8 mouse cellular contexts compared by ENCODE assay signal in the genomic region with DNA sequence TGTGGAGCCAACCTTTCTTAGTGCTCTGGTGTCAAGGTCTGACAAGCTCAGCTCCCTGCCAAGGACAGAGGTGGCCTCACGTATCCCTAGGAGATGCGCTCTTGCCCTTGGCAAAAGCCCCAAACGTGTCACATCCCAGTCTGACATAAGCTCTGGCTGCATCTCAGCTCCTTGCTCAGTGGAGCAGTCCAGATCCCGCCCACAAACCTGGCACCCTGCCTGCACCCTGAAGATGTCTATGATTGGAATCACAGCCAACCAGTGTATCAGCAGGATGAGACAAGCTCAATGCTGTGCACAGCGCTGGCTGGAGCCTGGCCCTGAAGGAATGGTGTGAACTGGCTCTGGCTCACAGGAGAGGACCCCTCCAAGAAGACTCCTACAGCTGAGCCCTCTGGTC. TPM values are rescaled to one million over a fixed set of nuclear protein-coding genes. Genes with fewer than 3 reads are reported as not detected.
A peak's percentile ranks its signal among the peaks of the same experiment; 100 is the strongest.
DNase-seq lines count a peak whose midpoint lies in the region; ATAC-seq lines count a peak whose summit lies in the region.

No protein-coding gene starts in this region.

- H3K4me2 ChIP-seq in midbrain, embryonic 13.5 days (replicated peaks), result no peak overlapping the region
- H3K4me2 ChIP-seq in lung, embryonic 15.5 days, result no peak overlapping the region

- no peak overlapping the region for H3K27ac ChIP-seq in midbrain, embryonic 13.5 days
- H3K27ac ChIP-seq in midbrain, embryonic 10.5 days (replicated peaks), result no peak overlapping the region
- no peak overlapping the region for H3K27ac ChIP-seq in lung, embryonic 15.5 days

- 0 out of 2 replicates have a peak, but pooled peaks have one; percentile 50 for ATAC-seq in midbrain, embryonic 13.5 days
- peak; percentile 82 for ATAC-seq in lung, embryonic 15.5 days (ENCODE audit: borderline replicate concordance, extremely low read depth, low FRiP score, low TSS enrichment)

- no peaks in the 10 kb centered on the region for H3K27me3 ChIP-seq in midbrain, embryonic 13.5 days
- H3K27me3 ChIP-seq in midbrain, embryonic 10.5 days (ENCODE audit: low read depth, poor library complexity, severe bottlenecking), result no peaks in the 10 kb centered on the region
- no peaks in the 10 kb centered on the region for H3K27me3 ChIP-seq in lung, embryonic 15.5 days

- H3K36me3 ChIP-seq in midbrain, embryonic 13.5 days, result no peaks in the 10 kb centered on the region
- H3K36me3 ChIP-seq in midbrain, embryonic 10.5 days, result no peaks in the 10 kb centered on the region
- H3K36me3 ChIP-seq in lung, embryonic 15.5 days, result no peaks in the 10 kb centered on the region

- no peak overlapping the region for H3K4me3 ChIP-seq in midbrain, embryonic 13.5 days (replicated peaks)
- no peak overlapping the region for H3K4me3 ChIP-seq in midbrain, embryonic 10.5 days
- H3K4me3 ChIP-seq in lung, embryonic 15.5 days, result no peak overlapping the region

- DNase-seq in midbrain, embryonic 10.5 days (ENCODE audit: low spot score), result no peak
- peak; percentile 75 for DNase-seq in cerebellum, adult 8-10 months
- DNase-seq in gonadal fat pad, adult 2 months (ENCODE audit: low read depth), result peak; percentile 92
- DNase-seq in kidney, postnatal 14 days, result peak; percentile 91
- DNase-seq in testis, postnatal 10 days (ENCODE audit: low spot score), result peak; percentile 89
- DNase-seq in thymus, postnatal 10 days (ENCODE audit: low spot score in 2 of 2), result no peak

- H3K9ac ChIP-seq in midbrain, embryonic 13.5 days (replicated peaks), result no peak overlapping the region
- H3K9ac ChIP-seq in lung, embryonic 15.5 days, result no peak overlapping the region

- WGBS in midbrain, embryonic 13.5 days, result 77% methylated on average over 5 of the region's 5 CpGs
- WGBS in midbrain, embryonic 10.5 days, result 82% methylated on average over 5 of the region's 5 CpGs
- 51% methylated on average over 5 of the region's 5 CpGs for WGBS in lung, embryonic 15.5 days

- H3K4me1 ChIP-seq in midbrain, embryonic 13.5 days (replicated peaks), result no peaks in the 10 kb centered on the region
- H3K4me1 ChIP-seq in midbrain, embryonic 10.5 days, result peaks cover 14% of the 10 kb centered on the region
- peaks cover 13% of the 10 kb centered on the region for H3K4me1 ChIP-seq in lung, embryonic 15.5 days

- H3K9me3 ChIP-seq in midbrain, embryonic 13.5 days, result no peaks in the 10 kb centered on the region
- no peaks in the 10 kb centered on the region for H3K9me3 ChIP-seq in midbrain, embryonic 10.5 days (replicated peaks)
- no peaks in the 10 kb centered on the region for H3K9me3 ChIP-seq in lung, embryonic 15.5 days

RNA-seq across cellular contexts. Expression of gene Slc26a9, which starts 6.6 kb away (rescaled TPM):
- polyA plus RNA-seq in midbrain, embryonic 13.5 days (2015; fragmentation: Nextera tagmentation; extraction: Ambion mirVana), result 0.03 TPM in 1 of 2 replicates, not detected in the other
- polyA plus RNA-seq in midbrain, embryonic 10.5 days (2016; fragmentation: Nextera tagmentation; extraction: Ambion mirVana), result not detected in 2 replicates
- 0.12 and 0.38 TPM in 2 replicates for polyA plus RNA-seq in gonadal fat pad, adult 2 months (2012; rRNA removed)
- polyA plus RNA-seq in lung, embryonic 15.5 days (2015; fragmentation: Nextera tagmentation; extraction: Ambion mirVana), result 4.2 and 5.3 TPM in 2 replicates

RNA-seq across cellular contexts. Expression of gene Rab7b, which starts 48.8 kb away (rescaled TPM):
- 0.63 and 1.1 TPM in 2 replicates for polyA plus RNA-seq in midbrain, embryonic 13.5 days (2015; fragmentation: Nextera tagmentation; extraction: Ambion mirVana)
- polyA plus RNA-seq in midbrain, embryonic 10.5 days (2016; fragmentation: Nextera tagmentation; extraction: Ambion mirVana), result 0.77 and 1.4 TPM in 2 replicates
- 7.0 and 7.7 TPM in 2 replicates for polyA plus RNA-seq in gonadal fat pad, adult 2 months (2012; rRNA removed)
- 2.3 and 3.0 TPM in 2 replicates for polyA plus RNA-seq in lung, embryonic 15.5 days (2015; fragmentation: Nextera tagmentation; extraction: Ambion mirVana)

RNA-seq across cellular contexts. Expression of gene Pm20d1, which starts 59.9 kb away (rescaled TPM):
- 0.10 and 0.74 TPM in 2 replicates for polyA plus RNA-seq in midbrain, embryonic 13.5 days (2015; fragmentation: Nextera tagmentation; extraction: Ambion mirVana)
- 1.7 and 1.8 TPM in 2 replicates for polyA plus RNA-seq in midbrain, embryonic 10.5 days (2016; fragmentation: Nextera tagmentation; extraction: Ambion mirVana)
- 1.9 and 2.6 TPM in 2 replicates for polyA plus RNA-seq in gonadal fat pad, adult 2 months (2012; rRNA removed)
- 0.30 and 0.77 TPM in 2 replicates for polyA plus RNA-seq in lung, embryonic 15.5 days (2015; fragmentation: Nextera tagmentation; extraction: Ambion mirVana)

Comparison
In these comparisons a context has a peak if more than half of its experiments do, and no peak if none do; other contexts are left out.
1. DNase-seq: peak in cerebellum, adult 8-10 months (single experiment), gonadal fat pad, adult 2 months (single experiment), kidney, postnatal 14 days (single experiment) and testis, postnatal 10 days (single experiment); none in midbrain, embryonic 10.5 days (single experiment) and thymus, postnatal 10 days (0 of 2).